Mouse (Mus musculus): ENCODE data around the gene Olfml2b. TPM values are rescaled to one million over a fixed set of nuclear protein-coding genes. Genes with fewer than 3 reads are reported as not detected.
A peak's percentile ranks its signal among the peaks of the same experiment; 100 is the strongest.

Gene Olfml2b
- polyA plus RNA-seq, 1 experiment from 2014 or later: 20.4 TPM

DNA sequence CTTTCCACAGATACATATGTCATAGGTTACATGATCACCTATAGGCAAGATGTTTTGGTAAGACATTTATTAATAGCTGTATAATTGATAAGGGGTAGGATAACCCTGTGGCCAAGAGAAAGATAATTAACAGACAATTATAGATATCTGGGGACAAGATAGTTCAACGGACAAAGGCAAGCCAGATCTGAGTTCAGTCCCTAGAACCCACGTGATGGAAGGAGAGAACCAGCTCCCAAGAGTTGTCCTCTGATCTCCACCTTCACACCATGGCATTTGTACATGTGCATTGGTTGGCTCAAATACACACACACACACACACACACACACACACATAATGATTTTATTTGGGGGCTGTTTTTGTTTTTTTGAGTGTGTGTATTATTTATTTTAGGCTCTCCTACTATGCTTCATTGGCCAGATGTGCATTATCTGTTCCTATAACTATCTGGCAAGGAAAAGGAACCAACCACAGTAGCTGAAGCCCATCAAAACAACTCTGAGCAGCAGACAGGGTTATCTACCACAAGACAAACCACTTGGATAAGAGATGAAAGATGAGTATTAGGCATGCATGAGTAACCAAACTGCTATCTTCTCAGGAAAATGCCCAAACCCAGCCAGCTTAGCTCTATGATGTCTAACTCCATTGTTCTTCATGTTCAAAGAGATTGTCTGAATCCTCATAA is 24.5 kb upstream of the Olfml2b start:
- no peaks in the 10 kb centered on the region for H3K36me3 ChIP-seq
- no peaks in the 10 kb centered on the region for H3K4me1 ChIP-seq (replicated peaks)
- ATAC-seq: no peak
- WGBS: 75% methylated on average over 2 of the region's 2 CpGs
- no peaks in the 10 kb centered on the region for H3K27me3 ChIP-seq (replicated peaks)
- H3K9ac ChIP-seq: no peak overlapping the region
- no peak overlapping the region for H3K4me3 ChIP-seq (replicated peaks)
- no peaks in the 10 kb centered on the region for H3K9me3 ChIP-seq
- H3K27ac ChIP-seq: no peak overlapping the region
- no peak overlapping the region for H3K4me2 ChIP-seq (replicated peaks)

DNA sequence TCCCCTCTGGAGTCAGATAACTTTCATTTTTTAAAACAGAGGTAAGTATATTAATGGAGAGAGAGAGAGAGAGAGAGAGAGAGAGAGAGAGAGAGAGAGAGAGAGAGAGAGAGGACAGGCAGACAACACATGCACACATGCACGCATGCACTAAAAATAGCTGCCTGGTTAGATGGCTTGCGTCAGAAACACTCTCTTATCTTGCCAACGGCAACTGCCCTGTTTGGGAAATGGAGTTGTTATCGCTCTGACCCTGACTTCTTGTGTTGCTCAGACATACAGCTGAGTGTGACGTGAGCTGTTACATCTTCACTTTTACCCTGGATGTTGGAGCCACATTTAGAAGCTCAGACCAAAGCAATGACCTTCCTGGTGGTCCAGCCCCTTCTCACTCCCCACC is 21.4 kb upstream of the Olfml2b start:
- H3K9me3 ChIP-seq: no peaks in the 10 kb centered on the region
- H3K4me2 ChIP-seq (replicated peaks): no peak overlapping the region
- no peak overlapping the region for H3K27ac ChIP-seq
- no peaks in the 10 kb centered on the region for H3K4me1 ChIP-seq (replicated peaks)
- no peaks in the 10 kb centered on the region for H3K36me3 ChIP-seq
- WGBS: 45% methylated on average over 5 of the region's 5 CpGs
- peak; percentile 82 for ATAC-seq
- no peak overlapping the region for H3K4me3 ChIP-seq (replicated peaks)
- no peaks in the 10 kb centered on the region for H3K27me3 ChIP-seq (replicated peaks)
- no peak overlapping the region for H3K9ac ChIP-seq

DNA sequence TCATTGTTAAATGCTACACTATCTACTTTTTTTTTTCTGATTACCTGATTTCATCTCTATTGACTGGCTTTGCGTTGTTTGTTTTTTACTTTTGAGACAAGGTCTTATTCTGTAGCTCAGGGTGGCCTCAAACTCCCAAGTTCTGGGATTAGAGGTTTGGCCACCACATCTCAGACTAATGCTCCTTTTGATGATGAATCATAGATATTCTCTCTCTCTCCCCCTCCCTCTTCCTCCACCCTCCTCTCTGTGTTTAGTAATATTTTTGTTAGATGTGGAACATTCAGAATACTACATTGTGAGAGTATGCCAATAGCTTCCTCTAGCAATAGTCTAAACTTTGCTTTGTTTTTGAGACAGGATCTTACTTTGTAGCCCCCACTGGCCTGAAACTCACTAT is 20.9 kb upstream of the Olfml2b start:
- H3K27ac ChIP-seq: no peak overlapping the region
- no peaks in the 10 kb centered on the region for H3K4me1 ChIP-seq (replicated peaks)
- 92% methylated on average over 1 of the region's 1 CpGs for WGBS
- no peaks in the 10 kb centered on the region for H3K9me3 ChIP-seq
- no peak for ATAC-seq
- H3K36me3 ChIP-seq: no peaks in the 10 kb centered on the region
- no peaks in the 10 kb centered on the region for H3K27me3 ChIP-seq (replicated peaks)
- H3K9ac ChIP-seq: no peak overlapping the region
- no peak overlapping the region for H3K4me2 ChIP-seq (replicated peaks)
- no peak overlapping the region for H3K4me3 ChIP-seq (replicated peaks)

DNA sequence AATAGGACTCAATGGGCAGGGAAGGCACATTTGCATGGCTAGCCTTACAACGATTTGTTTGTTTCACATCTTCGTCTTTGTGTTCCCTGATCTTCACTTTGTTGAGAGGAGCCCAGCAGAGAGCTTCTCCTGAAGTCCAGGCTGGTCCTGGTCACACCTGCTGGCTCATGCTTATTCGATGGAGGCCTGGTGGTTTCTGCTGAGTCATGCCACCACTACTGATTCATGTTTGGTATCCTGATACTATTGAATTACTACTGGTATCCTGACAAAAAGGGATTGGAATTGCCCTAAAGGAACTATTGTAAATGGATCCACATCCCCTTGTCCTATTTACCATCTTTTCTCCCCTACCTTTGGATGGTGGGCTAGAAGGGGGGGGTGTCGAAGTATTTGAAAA is 13.8 kb upstream of the Olfml2b start:
- Histone ChIP-seq H3K9me3 (no peaks in the 10 kb centered on the region), H3K9ac (no peak overlapping the region), H3K4me2 (replicated peaks) (no peak overlapping the region), H3K27ac (no peak overlapping the region), H3K4me3 (replicated peaks) (no peak overlapping the region), H3K4me1 (replicated peaks) (no peaks in the 10 kb centered on the region), H3K36me3 (no peaks in the 10 kb centered on the region), H3K27me3 (replicated peaks) (no peaks in the 10 kb centered on the region)
- no peak for ATAC-seq
- 87% methylated on average over 4 of the region's 4 CpGs for WGBS

DNA sequence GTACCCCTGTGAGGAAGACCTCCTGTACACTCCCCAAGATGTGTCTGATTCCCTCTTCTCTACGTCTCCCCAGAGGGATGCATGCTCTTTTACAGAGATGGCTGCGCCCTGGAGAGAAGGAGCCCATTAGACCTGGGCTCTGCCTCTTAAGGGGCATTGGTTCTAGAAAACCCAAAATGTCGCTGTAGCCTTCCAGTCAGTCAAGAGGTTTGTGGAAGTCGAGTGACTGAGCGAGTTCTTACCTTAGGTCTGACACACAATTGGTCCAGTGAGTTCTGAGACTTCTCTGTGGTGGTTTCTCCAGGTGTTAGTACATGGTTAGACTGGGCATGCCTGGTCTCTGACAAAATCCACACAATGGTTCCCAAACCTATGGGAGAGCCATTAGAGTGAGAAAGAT is 12.8 kb upstream of the Olfml2b start:
- Histone ChIP-seq H3K9ac (no peak overlapping the region), H3K27ac (no peak overlapping the region), H3K27me3 (replicated peaks) (no peaks in the 10 kb centered on the region), H3K4me1 (replicated peaks) (no peaks in the 10 kb centered on the region), H3K36me3 (no peaks in the 10 kb centered on the region), H3K4me3 (replicated peaks) (no peak overlapping the region), H3K4me2 (replicated peaks) (no peak overlapping the region), H3K9me3 (no peaks in the 10 kb centered on the region)
- ATAC-seq: no peak
- 93% methylated on average over 5 of the region's 5 CpGs for WGBS

DNA sequence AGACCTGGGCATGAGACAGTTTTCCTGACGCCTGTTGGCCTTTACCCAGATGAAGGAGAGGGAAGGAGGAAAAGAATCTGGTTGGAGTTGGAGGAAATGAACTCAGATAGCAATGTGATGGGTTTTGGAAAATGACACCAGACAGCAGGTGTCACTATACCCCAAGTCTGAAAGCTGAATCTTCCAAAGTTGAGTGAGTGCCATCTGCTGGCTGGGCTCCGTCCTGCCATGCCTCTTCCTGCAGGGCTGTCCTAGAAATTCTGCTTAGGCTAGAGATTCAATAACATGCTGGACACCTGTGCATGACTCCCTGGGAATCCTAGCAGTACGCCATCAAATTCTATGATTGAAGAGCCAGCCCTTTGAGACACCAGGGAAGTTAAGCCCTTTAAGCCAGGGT is 11.9 kb upstream of the Olfml2b start:
- 14% methylated on average over 3 of the region's 3 CpGs for WGBS
- Histone ChIP-seq H3K27me3 (replicated peaks) (no peaks in the 10 kb centered on the region), H3K9me3 (no peaks in the 10 kb centered on the region), H3K4me1 (replicated peaks) (no peaks in the 10 kb centered on the region), H3K9ac (no peak overlapping the region), H3K4me3 (replicated peaks) (no peak overlapping the region), H3K36me3 (no peaks in the 10 kb centered on the region), H3K4me2 (replicated peaks) (no peak overlapping the region), H3K27ac (no peak overlapping the region)
- ATAC-seq: peak; percentile 66

DNA sequence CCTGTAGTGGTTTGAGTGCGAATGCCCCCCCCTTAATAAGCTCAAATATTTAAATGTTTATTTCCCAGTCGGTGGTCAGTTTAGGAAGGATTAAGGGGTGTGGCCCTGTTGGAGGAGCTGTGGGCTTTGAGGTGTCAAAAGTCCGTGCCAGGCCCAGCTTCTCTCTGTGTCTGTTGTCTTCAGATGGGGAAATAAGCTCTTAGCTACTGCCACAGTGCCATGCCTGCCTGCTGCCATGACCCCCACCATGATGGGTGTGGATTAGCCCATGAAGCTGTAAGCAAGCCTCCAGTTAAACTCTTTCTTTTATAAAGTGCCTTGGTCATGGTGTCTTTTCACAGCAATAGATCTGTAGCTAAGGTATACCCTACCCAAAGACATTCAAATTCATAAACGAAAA is 11.5 kb upstream of the Olfml2b start:
- H3K4me1 ChIP-seq (replicated peaks): no peaks in the 10 kb centered on the region
- no peak overlapping the region for H3K27ac ChIP-seq
- no peaks in the 10 kb centered on the region for H3K9me3 ChIP-seq
- 68% methylated on average over 4 of the region's 4 CpGs for WGBS
- no peak for ATAC-seq
- H3K36me3 ChIP-seq: no peaks in the 10 kb centered on the region
- no peak overlapping the region for H3K9ac ChIP-seq
- H3K4me2 ChIP-seq (replicated peaks): no peak overlapping the region
- H3K27me3 ChIP-seq (replicated peaks): no peaks in the 10 kb centered on the region
- no peak overlapping the region for H3K4me3 ChIP-seq (replicated peaks)

DNA sequence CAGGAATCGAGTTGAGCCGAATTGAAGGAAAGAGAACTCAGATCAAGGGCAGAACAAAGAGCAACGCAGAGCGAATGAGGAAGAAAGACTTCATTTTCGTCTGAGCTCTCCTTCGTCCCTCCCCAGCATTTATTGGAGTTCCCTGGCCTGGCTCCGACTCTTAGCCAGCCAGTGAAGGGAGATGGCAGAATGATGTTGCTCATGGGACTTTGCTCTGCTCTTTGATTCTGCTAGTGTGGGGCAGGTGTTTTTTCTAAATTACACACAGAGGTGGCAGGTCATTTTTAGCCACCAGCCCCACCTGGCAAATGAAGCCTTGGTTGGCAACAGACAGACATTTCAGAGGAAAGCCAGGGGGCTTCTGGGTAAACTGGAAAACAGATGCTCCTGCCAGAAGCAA is 5.4 kb upstream of the Olfml2b start:
- Histone ChIP-seq H3K4me1 (replicated peaks) (no peaks in the 10 kb centered on the region), H3K27ac (no peak overlapping the region)
- 79% methylated on average over 7 of the region's 7 CpGs for WGBS

DNA sequence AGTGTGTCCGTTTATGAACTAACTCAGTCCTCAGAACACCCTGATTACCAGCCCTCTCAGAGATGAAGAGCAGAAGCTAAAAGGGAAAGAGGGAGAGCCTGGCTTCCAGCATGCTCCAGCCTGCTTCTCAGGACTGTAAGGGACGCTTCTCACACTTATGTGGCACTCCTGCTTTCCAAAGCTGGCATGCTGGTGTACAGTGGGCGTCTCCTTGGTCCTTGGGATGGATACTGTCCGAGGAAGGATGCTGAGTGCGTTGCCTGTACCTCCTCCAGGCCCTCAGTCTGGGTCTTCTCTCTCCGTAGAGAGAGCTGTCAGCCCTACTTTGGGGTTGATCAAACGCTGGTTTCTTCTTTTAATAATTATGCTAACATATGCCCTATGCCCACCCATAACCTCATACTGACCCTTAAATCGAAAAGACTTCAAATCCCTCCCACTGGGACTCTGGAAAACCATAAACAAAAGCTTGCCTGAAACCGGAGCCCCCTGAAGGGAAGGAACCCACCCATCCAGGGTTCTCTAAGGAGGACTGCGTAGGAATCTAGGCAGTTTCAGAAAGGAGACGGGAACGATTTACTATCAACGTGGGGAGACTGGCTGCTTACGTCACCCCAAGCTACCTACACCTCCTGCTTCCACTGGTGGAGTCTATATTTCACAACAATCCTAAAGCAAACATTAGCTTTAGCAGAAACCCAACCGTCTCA is 1.7 kb downstream of the Olfml2b start:
- Histone ChIP-seq H3K4me2 (replicated peaks) (peak overlapping the region; percentile 94), H3K27ac (no peak overlapping the region), H3K27me3 (replicated peaks) (no peaks in the 10 kb centered on the region; the same call in 1 of the 2 replicates), H3K4me3 (replicated peaks) (peak overlapping the region; percentile 25), H3K9me3 (no peaks in the 10 kb centered on the region), H3K9ac (no peak overlapping the region), H3K4me1 (replicated peaks) (peaks cover 14% of the 10 kb centered on the region; the same call in 1 of the 2 replicates), H3K36me3 (no peaks in the 10 kb centered on the region)
- 0 out of 2 replicates have a peak, but pooled peaks have one; percentile 17 for ATAC-seq
- WGBS: 32% methylated on average over 15 of the region's 15 CpGs

More for the DNA sequence above, 5.4 kb upstream of the Olfml2b start:
- H3K4me2 ChIP-seq (replicated peaks): no peak overlapping the region
- no peak overlapping the region for H3K9ac ChIP-seq
- no peaks in the 10 kb centered on the region for H3K9me3 ChIP-seq
- ATAC-seq: no peak
- H3K4me3 ChIP-seq (replicated peaks): no peak overlapping the region
- H3K36me3 ChIP-seq: no peaks in the 10 kb centered on the region
- no peaks in the 10 kb centered on the region for H3K27me3 ChIP-seq (replicated peaks)

DNA sequence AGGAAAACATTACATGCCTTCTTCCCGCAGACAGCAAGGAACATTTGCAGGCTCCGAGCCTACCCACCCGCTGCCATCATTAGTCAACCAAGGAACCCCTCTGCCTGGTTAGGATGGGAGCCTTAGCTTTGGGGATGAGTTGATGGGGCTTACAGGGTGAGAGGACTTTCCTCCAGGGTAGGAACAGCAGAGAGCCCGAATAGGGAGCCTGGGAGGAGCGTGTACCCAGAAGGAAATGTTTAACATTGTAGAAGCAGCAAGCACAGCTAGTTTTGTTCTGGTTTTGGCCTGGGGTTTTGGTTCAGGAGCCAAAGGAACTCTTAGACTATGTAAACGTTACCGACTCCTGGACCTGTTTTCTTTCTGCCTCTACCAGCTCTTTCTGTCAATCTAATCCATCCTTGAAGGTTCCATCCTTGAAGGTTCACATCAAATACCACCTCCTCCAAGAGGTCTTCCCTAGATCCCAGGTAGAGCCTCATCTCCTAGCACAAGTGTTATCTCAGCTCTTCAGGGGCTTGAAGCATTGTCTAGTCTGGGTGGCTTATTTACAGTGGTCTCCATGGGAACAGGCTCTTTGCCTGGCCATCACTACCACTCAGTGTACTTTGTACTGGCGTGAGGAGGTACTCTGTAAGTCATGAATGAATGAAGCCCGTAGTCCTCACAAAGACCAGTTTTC is 2.4 kb downstream of the Olfml2b start:
- no peak overlapping the region for H3K27ac ChIP-seq
- H3K36me3 ChIP-seq: no peaks in the 10 kb centered on the region
- no peak for ATAC-seq
- no peak overlapping the region for H3K9ac ChIP-seq
- H3K4me2 ChIP-seq (replicated peaks): peak overlapping the region; percentile 94
- H3K27me3 ChIP-seq (replicated peaks): no peaks in the 10 kb centered on the region; the same call in 1 of the 2 replicates
- 57% methylated on average over 9 of the region's 9 CpGs for WGBS
- peaks cover 14% of the 10 kb centered on the region; the same call in 1 of the 2 replicates for H3K4me1 ChIP-seq (replicated peaks)
- H3K4me3 ChIP-seq (replicated peaks): no peak overlapping the region
- H3K9me3 ChIP-seq: no peaks in the 10 kb centered on the region

DNA sequence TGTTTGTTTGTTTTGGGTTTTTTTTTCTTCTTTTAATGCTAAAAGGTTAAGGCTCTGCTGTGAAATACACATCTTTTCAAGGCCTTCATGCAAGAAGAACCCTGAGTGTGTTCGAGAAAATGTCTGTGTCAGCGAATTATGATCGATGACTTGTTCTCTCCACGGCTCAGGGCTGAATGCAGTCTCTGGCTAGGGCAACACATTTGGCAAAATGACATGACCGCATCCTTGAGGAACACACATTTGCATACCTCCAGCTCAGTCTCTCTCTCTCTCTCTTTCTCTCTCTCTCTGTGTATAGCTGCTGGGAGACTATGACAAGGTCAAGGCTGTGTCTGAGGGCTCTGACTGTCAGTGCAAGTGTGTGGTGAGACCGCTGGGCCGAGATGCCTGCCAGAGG is 3.0 kb downstream of the Olfml2b start:
- ATAC-seq: no peak
- 83% methylated on average over 7 of the region's 7 CpGs for WGBS
- Histone ChIP-seq H3K4me2 (replicated peaks) (no peak overlapping the region), H3K4me1 (replicated peaks) (peaks cover 14% of the 10 kb centered on the region; the same call in 1 of the 2 replicates), H3K4me3 (replicated peaks) (no peak overlapping the region), H3K36me3 (no peaks in the 10 kb centered on the region), H3K9ac (no peak overlapping the region), H3K27me3 (replicated peaks) (no peaks in the 10 kb centered on the region; the same call in 1 of the 2 replicates), H3K27ac (no peak overlapping the region), H3K9me3 (no peaks in the 10 kb centered on the region)

DNA sequence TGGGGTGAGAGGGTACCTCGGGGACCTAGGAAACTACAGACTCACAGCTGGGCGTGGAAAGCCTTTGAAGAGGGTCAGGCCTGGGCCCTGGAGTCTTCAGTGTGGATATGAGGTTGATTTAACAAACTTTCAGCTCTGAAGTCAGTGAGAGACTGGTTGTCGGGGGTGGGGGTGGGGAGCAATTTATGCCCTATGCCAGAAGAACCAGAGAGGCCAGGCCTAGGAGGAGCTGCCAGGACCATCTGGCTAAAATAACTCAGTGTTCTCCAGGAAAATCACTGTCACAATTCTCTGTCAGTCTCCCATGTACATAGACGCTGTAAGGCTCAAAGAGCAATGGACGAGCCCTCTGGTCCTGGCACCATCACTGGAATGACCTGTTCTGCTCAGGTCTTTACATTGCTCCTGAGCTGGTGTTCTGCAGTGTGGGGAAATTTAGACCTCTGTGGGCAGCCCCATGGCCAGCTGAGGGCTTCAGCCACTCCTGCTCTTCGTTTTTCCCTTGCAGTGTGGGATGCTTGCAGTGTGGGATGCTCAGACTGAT is 3.7 kb downstream of the Olfml2b start:
- H3K4me3 ChIP-seq (replicated peaks): no peak overlapping the region
- no peaks in the 10 kb centered on the region; the same call in 1 of the 2 replicates for H3K27me3 ChIP-seq (replicated peaks)
- H3K9ac ChIP-seq: no peak overlapping the region
- H3K9me3 ChIP-seq: no peaks in the 10 kb centered on the region
- H3K4me2 ChIP-seq (replicated peaks): no peak overlapping the region
- no peaks in the 10 kb centered on the region for H3K36me3 ChIP-seq
- WGBS: 68% methylated on average over 6 of the region's 6 CpGs
- no peak for ATAC-seq
- peaks cover 14% of the 10 kb centered on the region; the same call in 1 of the 2 replicates for H3K4me1 ChIP-seq (replicated peaks)
- no peak overlapping the region for H3K27ac ChIP-seq
